Mouse (Mus musculus) liver, adult 2 months (tissue): ENCODE results near the gene Oprd1. TPM values are rescaled to one million over a fixed set of nuclear protein-coding genes. Genes with fewer than 3 reads are reported as not detected.

ENCODE experiments used
- DNase-seq: peaks from one replicate; pipeline ENCODE4 v3.0.0-alpha.2; 2011; ENCODE audit warnings: low read depth, low spot score; ENCODE audit errors: extremely low read depth
- H3K27ac ChIP-seq: fragments of 200-500 bp; replicated peaks from 2 replicates; pipeline ENCODE4 v1.5.1; 2012; ENCODE audit warnings: low read depth, mild to moderate bottlenecking, control low read depth, inconsistent platforms, low read length; ENCODE audit not compliant: insufficient read depth
- H3K27me3 ChIP-seq: fragments of 200-500 bp; 2 replicates; pipeline ENCODE4 v1.6.1; 2012; ENCODE audit warnings: mild to moderate bottlenecking, moderate library complexity, low read length, inconsistent platforms; ENCODE audit not compliant: control insufficient read depth, insufficient read depth
- H3K36me3 ChIP-seq: fragments of 200-500 bp; 2 replicates; pipeline ENCODE4 v1.6.1; 2012; ENCODE audit warnings: low read length, inconsistent platforms; ENCODE audit not compliant: control insufficient read depth, insufficient read depth
- H3K4me1 ChIP-seq: fragments of 200-500 bp; 2 replicates; pipeline ENCODE4 v1.6.1; 2011; ENCODE audit warnings: low read length; ENCODE audit not compliant: control insufficient read depth, insufficient read depth
- H3K4me3 ChIP-seq: fragments of 200-500 bp; 2 replicates; pipeline ENCODE4 v1.5.1; 2011; ENCODE audit warnings: low read depth, mild to moderate bottlenecking, control low read depth, low read length, moderate library complexity; ENCODE audit not compliant: insufficient read depth
- H3K79me2 ChIP-seq: fragments of 200-500 bp; 2 replicates; pipeline ENCODE4 v1.6.1; 2012; ENCODE audit warnings: inconsistent platforms, mild to moderate bottlenecking, low read length, moderate library complexity; ENCODE audit not compliant: control insufficient read depth, insufficient read depth
- H3K9ac ChIP-seq: fragments of 200-500 bp; 2 replicates; pipeline ENCODE4 v1.6.1; 2012; ENCODE audit warnings: low read depth, mild to moderate bottlenecking, control low read depth, inconsistent platforms, low read length
- CTCF ChIP-seq: fragments of 200-500 bp; IDR thresholded peaks from 2 replicates; pipeline ENCODE4 v1.5.1; 2011; ENCODE audit warnings: low read depth, low read length, control low read depth
- POLR2A ChIP-seq: fragments of 200-500 bp; IDR thresholded peaks from 2 replicates; pipeline ENCODE4 v1.6.1; 2011; ENCODE audit warnings: low read length, control low read depth; ENCODE audit not compliant: insufficient read depth; ENCODE audit errors: extremely low read depth
- WGBS: fragments of 180-500 bp; shearing (Covaris S2); methylation state at CpG from one replicate; pipeline ENCODE4 v1.1.7; 2018; 5-methylcytosine and 5-hydroxymethylcytosine counted together
- polyA plus RNA-seq: library from polyadenylated mRNA; depleted of rRNA; stranded (reverse); fragments of >200 nt; gene quantifications from 2 replicates; pipeline ENCODE4 v1.2.3, GENCODE M21; 2012
- total RNA-seq: library from RNA; depleted of rRNA; stranded (reverse); fragments of >200 nt; gene quantifications from 2 replicates; pipeline ENCODE4 v1.2.3, GENCODE M21; 2014

The Oprd1 gene
- total and polyA plus RNA-seq, 2 experiments, result not detected

DNA sequence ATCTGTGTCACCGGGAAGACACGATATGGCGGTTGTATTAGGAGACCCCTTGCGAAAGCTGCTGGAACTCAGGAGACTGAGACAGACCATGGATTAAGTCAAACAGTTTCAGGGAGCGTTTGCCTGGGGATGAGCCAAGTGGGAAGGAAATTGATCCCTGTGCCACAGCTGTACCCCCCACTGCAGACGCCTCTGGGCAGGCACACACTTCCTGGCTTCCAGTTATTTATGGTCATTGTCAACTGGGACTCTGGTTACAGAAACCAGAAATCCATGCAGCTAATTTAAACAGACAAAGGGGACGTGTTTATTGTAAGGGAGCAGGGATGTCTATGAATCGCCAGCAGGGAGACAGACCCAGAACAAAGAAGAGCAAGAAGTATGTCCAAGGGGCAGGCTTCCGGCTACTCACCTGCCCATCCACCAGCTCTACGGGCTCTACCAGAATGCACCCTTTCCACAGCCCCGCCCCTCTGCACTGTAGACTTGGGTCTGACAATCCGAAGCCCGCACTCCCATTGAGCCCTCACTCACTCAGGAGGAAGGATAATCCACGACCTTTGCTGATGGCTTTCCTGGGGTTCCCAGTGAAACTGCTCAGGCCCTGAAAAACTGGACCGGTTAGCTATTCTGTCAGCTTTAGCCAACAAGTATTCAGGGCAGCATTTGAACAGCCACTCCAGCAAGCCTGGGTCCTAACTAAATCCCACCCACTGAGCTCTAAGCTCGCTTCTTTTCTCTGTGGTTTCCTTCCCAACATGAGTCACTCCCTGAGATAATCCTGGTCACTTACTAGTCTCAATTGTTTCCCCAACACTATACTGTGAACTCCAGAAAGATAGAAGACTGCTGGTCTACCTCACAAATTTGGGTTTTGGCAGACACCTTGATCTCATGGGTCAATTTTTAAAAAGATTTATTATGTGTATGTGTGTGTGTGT, 22.3 kb upstream of the Oprd1 start:
- no peak for DNase-seq
- Histone ChIP-seq H3K27me3 (no peaks in the 10 kb centered on the region), H3K79me2 (no peaks in the 10 kb centered on the region), H3K9ac (no peak overlapping the region), H3K4me1 (no peaks in the 10 kb centered on the region), H3K4me3 (no peak overlapping the region), H3K36me3 (no peaks in the 10 kb centered on the region), H3K27ac (no peak overlapping the region)
- 77% methylated on average over 16 of the region's 16 CpGs for WGBS
- TF ChIP-seq POLR2A (no peak), CTCF (no peak)

DNA sequence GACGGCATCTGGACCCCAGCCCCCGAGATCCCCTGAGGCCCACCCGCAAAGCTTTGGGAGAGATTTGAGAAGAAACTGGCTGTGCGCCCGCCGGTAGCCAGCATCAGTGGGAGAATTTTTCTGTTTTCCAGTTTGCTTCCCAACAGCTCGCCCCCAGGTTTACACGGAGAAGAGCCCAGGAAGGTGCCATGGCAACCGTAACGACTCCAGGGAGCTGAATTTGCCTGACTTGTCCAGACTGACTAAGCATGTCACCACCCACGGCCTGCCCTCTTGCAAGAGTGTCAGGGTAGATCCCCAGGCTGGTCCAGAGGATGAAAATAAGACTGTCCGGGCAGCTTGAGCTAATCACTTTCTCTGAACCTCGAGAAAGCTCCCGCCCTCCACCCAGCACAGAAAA, 21.4 kb upstream of the Oprd1 start:
- no peaks in the 10 kb centered on the region for H3K27me3 ChIP-seq
- H3K4me3 ChIP-seq, result no peak overlapping the region
- WGBS, result 77% methylated on average over 14 of the region's 14 CpGs
- DNase-seq, result no peak
- no peaks in the 10 kb centered on the region for H3K36me3 ChIP-seq
- H3K4me1 ChIP-seq, result no peaks in the 10 kb centered on the region
- TF ChIP-seq POLR2A (no peak), CTCF (no peak)
- H3K27ac ChIP-seq, result no peak overlapping the region
- no peak overlapping the region for H3K9ac ChIP-seq
- H3K79me2 ChIP-seq, result no peaks in the 10 kb centered on the region

DNA sequence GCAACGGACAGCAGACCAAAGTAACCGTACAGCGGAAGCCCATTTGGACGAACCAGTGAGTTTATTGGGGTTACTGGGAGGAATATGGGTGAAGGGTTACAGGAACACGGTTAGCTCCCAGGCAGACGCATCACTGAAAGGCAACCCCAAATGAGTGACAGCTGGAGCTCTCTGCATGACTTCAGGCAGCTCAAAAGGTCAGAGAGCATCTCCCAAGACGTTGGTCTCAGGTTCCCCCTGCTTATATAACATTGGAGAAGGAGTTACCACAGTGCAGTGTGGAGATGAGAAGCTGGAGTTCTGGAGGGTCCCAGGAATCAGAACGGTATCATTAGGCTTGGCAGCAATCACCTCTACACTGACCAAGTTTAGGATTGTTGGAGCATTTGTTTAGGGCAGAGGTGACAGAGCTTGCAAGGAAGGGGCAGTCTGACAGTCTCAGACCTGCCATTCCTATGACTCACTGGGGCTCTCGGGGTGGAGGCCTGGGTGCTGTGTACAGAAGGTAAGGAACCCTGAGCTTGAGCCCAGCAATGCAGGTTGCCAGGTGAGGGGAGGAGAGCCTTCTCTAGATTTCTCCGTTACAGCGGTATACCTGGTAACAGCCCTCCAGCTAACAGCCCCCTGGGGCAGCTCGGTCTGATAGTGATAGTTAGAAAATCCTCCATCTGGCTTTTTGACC, 12.8 kb upstream of the Oprd1 start:
- no peak for DNase-seq
- 70% methylated on average over 12 of the region's 12 CpGs for WGBS

DNA sequence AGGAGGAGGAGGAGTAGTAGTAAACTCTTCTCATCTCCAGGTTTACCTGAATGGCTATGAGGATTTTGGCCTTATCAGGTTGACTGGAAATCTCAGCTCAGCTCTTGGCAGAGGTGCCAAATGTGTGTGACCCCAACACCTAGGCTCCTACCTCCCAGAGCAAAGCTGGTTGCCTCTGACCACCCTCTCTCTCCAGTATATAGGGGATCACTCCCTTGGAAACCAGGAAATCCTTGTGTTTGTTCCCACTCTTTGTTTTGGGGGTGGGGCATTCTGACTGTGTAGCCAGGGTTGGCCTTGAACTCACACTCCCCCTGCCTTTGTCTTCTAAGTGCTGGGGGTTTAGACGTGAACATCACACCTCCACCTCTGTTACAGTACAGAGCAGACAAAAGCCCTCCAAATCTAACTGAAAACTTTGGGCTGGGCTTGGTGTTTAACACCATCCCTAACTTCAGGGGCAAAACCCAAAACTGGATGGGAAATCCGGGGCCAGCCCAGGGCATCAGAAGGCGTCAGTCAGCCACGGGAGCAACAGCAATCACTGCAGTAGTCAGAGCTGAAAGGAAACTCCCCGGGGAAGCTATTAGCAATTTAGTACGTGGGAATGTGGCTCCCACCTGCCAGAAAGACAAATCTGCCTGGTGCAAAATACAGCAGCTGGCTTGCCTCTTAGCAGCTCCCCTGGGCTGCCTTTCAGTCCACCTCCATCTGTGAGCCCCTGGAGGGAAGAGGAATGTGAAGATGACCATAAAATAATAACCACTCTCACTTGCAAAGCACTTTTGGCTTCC, 10.8 kb upstream of the Oprd1 start:
- TF ChIP-seq POLR2A (no peak), CTCF (no peak)
- Histone ChIP-seq H3K27ac (no peak overlapping the region), H3K9ac (no peak overlapping the region), H3K4me1 (no peaks in the 10 kb centered on the region), H3K27me3 (no peaks in the 10 kb centered on the region), H3K4me3 (no peak overlapping the region), H3K79me2 (no peaks in the 10 kb centered on the region), H3K36me3 (no peaks in the 10 kb centered on the region)
- WGBS, result 29% methylated on average over 6 of the region's 6 CpGs
- no peak for DNase-seq

More for the DNA sequence above, 12.8 kb upstream of the Oprd1 start:
- H3K4me1 ChIP-seq, result no peaks in the 10 kb centered on the region
- H3K27me3 ChIP-seq, result no peaks in the 10 kb centered on the region
- TF ChIP-seq CTCF, result no peak
- no peak for TF ChIP-seq POLR2A
- no peak overlapping the region for H3K27ac ChIP-seq
- H3K9ac ChIP-seq, result no peak overlapping the region
- no peaks in the 10 kb centered on the region for H3K79me2 ChIP-seq
- H3K36me3 ChIP-seq, result no peaks in the 10 kb centered on the region
- H3K4me3 ChIP-seq, result no peak overlapping the region

DNA sequence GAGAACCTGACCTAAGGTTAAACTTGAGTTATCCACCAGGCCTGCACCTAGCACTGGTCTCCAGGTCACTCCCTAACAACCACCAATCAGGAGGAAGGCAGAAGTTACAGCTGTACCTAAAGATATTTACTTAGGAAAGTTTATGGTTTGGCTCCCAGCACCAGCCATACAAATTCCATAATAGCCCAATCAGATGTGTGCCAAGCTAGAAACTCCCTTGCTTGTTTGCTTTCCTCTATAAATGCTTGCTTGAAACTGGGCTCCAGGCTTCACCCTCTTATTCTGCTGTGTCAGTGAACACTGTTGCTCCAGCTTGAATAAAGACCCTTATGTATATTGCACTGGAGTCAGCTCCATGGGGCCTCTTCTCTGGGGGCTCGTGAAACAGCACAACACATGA, 7.4 kb upstream of the Oprd1 start:
- WGBS, result 72% methylated on average over 1 of the region's 1 CpGs
- Histone ChIP-seq H3K4me1 (no peaks in the 10 kb centered on the region), H3K4me3 (no peak overlapping the region), H3K9ac (no peak overlapping the region), H3K27ac (no peak overlapping the region), H3K27me3 (no peaks in the 10 kb centered on the region), H3K79me2 (no peaks in the 10 kb centered on the region), H3K36me3 (no peaks in the 10 kb centered on the region)
- no peak for TF ChIP-seq CTCF
- TF ChIP-seq POLR2A, result no peak
- DNase-seq, result no peak
